Mouse (Mus musculus): ENCODE results near the gene Limk2. TPM values are rescaled to one million over a fixed set of nuclear protein-coding genes. Genes with fewer than 3 reads are reported as not detected.

Gene Limk2
- total RNA-seq, 2 experiments from 2014 or later, result 90.1 to 97.5 TPM

- DNase-seq (ENCODE audit: low spot score in 2 of 2), result no peak
Observed at GRCm38 (mm10) chr11:3335651-3336216, 73.3 kb downstream of the Limk2 start.

GRCm38 (mm10) chr11:3334711-3335316, 74.2 kb downstream of the Limk2 start:
- DNase-seq (ENCODE audit: low spot score in 2 of 2), result no peak

- no peak for DNase-seq (ENCODE audit: low spot score in 2 of 2)
Observed at GRCm38 (mm10) chr11:3334141-3334710, 74.8 kb downstream of the Limk2 start.

GRCm38 (mm10) chr11:3333111-3333695, 75.8 kb downstream of the Limk2 start:
- no peak for DNase-seq (ENCODE audit: low spot score in 2 of 2)

GRCm38 (mm10) chr11:3331756-3332642, 77.0 kb downstream of the Limk2 start:
- peak; percentile 92 to 97 for DNase-seq (ENCODE audit: low spot score in 2 of 2)

- DNase-seq (ENCODE audit: low spot score in 2 of 2), result no peak
Observed at GRCm38 (mm10) chr11:3330991-3331750, 77.8 kb downstream of the Limk2 start.

- DNase-seq (ENCODE audit: low spot score in 2 of 2), result peak; percentile 80 to 95
Observed at GRCm38 (mm10) chr11:3330566-3330965, 78.4 kb downstream of the Limk2 start.

GRCm38 (mm10) chr11:3329891-3330451, 79.0 kb downstream of the Limk2 start, which contains the start of gene Pik3ip1:
Gene Pik3ip1 (plus strand): TSS chr11:3330401.
- no peak for DNase-seq (ENCODE audit: low spot score in 2 of 2)

- no peak for DNase-seq (ENCODE audit: low spot score in 2 of 2)
Observed at GRCm38 (mm10) chr11:3328806-3329775, 79.9 kb downstream of the Limk2 start.

GRCm38 (mm10) chr11:3328271-3328670, 80.7 kb downstream of the Limk2 start:
- no peak for DNase-seq (ENCODE audit: low spot score in 2 of 2)

GRCm38 (mm10) chr11:3318286-3318685, 90.7 kb downstream of the Limk2 start:
- DNase-seq (ENCODE audit: low spot score in 2 of 2), result no peak

GRCm38 (mm10) chr11:3314148-3314547, 94.8 kb downstream of the Limk2 start:
- DNase-seq (ENCODE audit: low spot score in 2 of 2), result peak in 1 of 2 experiments; percentile 81

GRCm38 (mm10) chr11:3313294-3313693, 95.7 kb downstream of the Limk2 start:
- DNase-seq (ENCODE audit: low spot score in 2 of 2), result no peak

GRCm38 (mm10) chr11:3311586-3312347, 97.2 kb downstream of the Limk2 start:
- no peak for DNase-seq (ENCODE audit: low spot score in 2 of 2)

- DNase-seq (ENCODE audit: low spot score in 2 of 2), result no peak
Observed at GRCm38 (mm10) chr11:3310789-3311585, 98.0 kb downstream of the Limk2 start.

- no peak for DNase-seq (ENCODE audit: low spot score in 2 of 2)
Observed at GRCm38 (mm10) chr11:3309884-3310283, 99.1 kb downstream of the Limk2 start.

- no peak for DNase-seq (ENCODE audit: low spot score in 2 of 2)
Observed at GRCm38 (mm10) chr11:3307875-3308274, 101.1 kb downstream of the Limk2 start.

Measured in layer of hippocampus, adult 18-20 months (tissue).